Mouse (Mus musculus) erythroblast, embryonic 14.5 days (primary cell): ENCODE data around the gene Ctbp1.

Source experiments
- GATA1 ChIP-seq: IDR thresholded peaks from 2 replicates; pipeline ENCODE4 v1.6.1; 2012; ENCODE audit warnings: low read length, inconsistent platforms, mixed read lengths
- TAL1 ChIP-seq: IDR thresholded peaks from 3 replicates; pipeline ENCODE4 v1.6.1; 2012; ENCODE audit warnings: low read length, inconsistent platforms, mixed read lengths

- TF ChIP-seq TAL1 (no peak), GATA1 (no peak)
These were observed 66.1 kb downstream of the Ctbp1 start for GRCm38 (mm10) chr5:33208533-33209245.
